Comparison of ENCODE assay signal across 27 mouse cellular contexts in genomic region chr1:170353335-170353734, GRCm38 (mm10). TPM values are rescaled to one million over a fixed set of nuclear protein-coding genes. Genes with fewer than 3 reads are reported as not detected.
A peak's percentile ranks its signal among the peaks of the same experiment; 100 is the strongest.
DNase-seq lines count a peak whose midpoint lies in the region; ATAC-seq lines count a peak whose summit lies in the region.
"Had no signal": no experiment of that assay in that cellular context is flagged by ENCODE, and none has a peak within 500 bp of the region (broad histone marks: within the 10 kb centered on the region; RNA-seq: fewer than 3 reads in every experiment).

No protein-coding gene starts in this region.

- no peaks in the 10 kb centered on the region for H3K9me3 ChIP-seq in midbrain, embryonic 14.5 days (ENCODE audit: control insufficient read depth, low read length)
- H3K9me3 ChIP-seq: forebrain, embryonic 10.5 days; forebrain, embryonic 13.5 days; heart, embryonic 10.5 days; heart, embryonic 13.5 days had no signal

- WGBS in midbrain, embryonic 14.5 days = 75% methylated on average over 3 of the region's 3 CpGs

- no peak overlapping the region for H3K27ac ChIP-seq in midbrain, embryonic 14.5 days (replicated peaks; ENCODE audit: low read depth, low read length)
- H3K27ac ChIP-seq: forebrain, embryonic 10.5 days; forebrain, embryonic 13.5 days; gastrocnemius, adult 2 months; heart, adult 2 months; heart, embryonic 10.5 days; heart, embryonic 13.5 days; hindbrain, embryonic 14.5 days; hindbrain, postnatal 0 days had no signal

- H3K9ac ChIP-seq in midbrain, embryonic 14.5 days (replicated peaks; ENCODE audit: low read length) = no peak overlapping the region
- H3K9ac ChIP-seq: forebrain, embryonic 13.5 days; heart, embryonic 13.5 days; hindbrain, embryonic 14.5 days had no signal

- H3K27me3 ChIP-seq in midbrain, embryonic 14.5 days (ENCODE audit: control insufficient read depth, insufficient read depth, low read length) = no peaks in the 10 kb centered on the region
- H3K27me3 ChIP-seq: forebrain, embryonic 13.5 days; heart, embryonic 13.5 days had no signal

- no peaks in the 10 kb centered on the region for H3K36me3 ChIP-seq in midbrain, embryonic 14.5 days (ENCODE audit: control insufficient read depth, insufficient read depth, low read length)
- H3K36me3 ChIP-seq: forebrain, embryonic 10.5 days; heart, embryonic 10.5 days; heart, embryonic 13.5 days had no signal

- no peak for ATAC-seq in midbrain, embryonic 14.5 days (ENCODE audit: low FRiP score, low TSS enrichment)
- ATAC-seq: forebrain, embryonic 13.5 days; forebrain, embryonic 16.5 days; hindbrain, postnatal 0 days; inflammation-experienced regulatory T-cells, adult 6 months; intestine, embryonic 16.5 days had no signal

- no peaks in the 10 kb centered on the region for H3K4me1 ChIP-seq in midbrain, embryonic 14.5 days (ENCODE audit: control insufficient read depth, insufficient read depth, low read length)
- H3K4me1 ChIP-seq: forebrain, embryonic 10.5 days; forebrain, embryonic 13.5 days had no signal

- no peak overlapping the region for H3K4me2 ChIP-seq in midbrain, embryonic 14.5 days (ENCODE audit: low read length)
- H3K4me2 ChIP-seq: forebrain, embryonic 13.5 days; heart, embryonic 13.5 days; hindbrain, embryonic 14.5 days had no signal

- H3K4me3 ChIP-seq in midbrain, embryonic 14.5 days (replicated peaks; ENCODE audit: low read depth, low read length) = no peak overlapping the region
- H3K4me3 ChIP-seq: forebrain, embryonic 10.5 days; forebrain, embryonic 13.5 days; gastrocnemius, adult 2 months; heart, adult 2 months; heart, embryonic 10.5 days; heart, embryonic 13.5 days had no signal

- peak; percentile 7 for DNase-seq in cerebellum, adult 8-10 months
- no peak for DNase-seq in cerebellum, adult 11-12 months
- peak; percentile 53 to 67 for DNase-seq in cerebellum, postnatal 14 days
- peak; percentile 13 to 29 for DNase-seq in cerebellum, postnatal 36 days
- DNase-seq in natural killer cell, adult 2 months (ENCODE audit: low spot score in 2 of 2) = peak; percentile 16 to 35
- no peak for DNase-seq in T-cell, adult 2 months (ENCODE audit: low spot score)
- no peak for DNase-seq in midbrain, embryonic 14.5 days
- DNase-seq: adrenal gland, postnatal 10 days; adrenal gland, postnatal 36 days; gastrocnemius, adult 2 months; gastrocnemius, postnatal 36 days; heart, adult 2 months; heart, postnatal 14 days; heart, postnatal 4 days; kidney, adult 18-20 months; kidney, adult 9 months had no signal

RNA-seq across cellular contexts. Expression of gene Spata46, which starts 44.7 kb away (rescaled TPM):
- polyA plus RNA-seq in midbrain, embryonic 14.5 days (2014; fragmentation: Nextera tagmentation; extraction: Ambion mirVana) = 0.89 and 0.96 TPM in 2 replicates
- polyA plus RNA-seq: cerebellum, adult 2 months; frontal cortex, adult 2 months; inflammation-experienced regulatory T-cells, adult 6 months had no signal

RNA-seq across cellular contexts. Expression of gene Gm7694, which starts 47.2 kb away (rescaled TPM):
- 1.7 and 2.1 TPM in 2 replicates for polyA plus RNA-seq in midbrain, embryonic 14.5 days (2014; fragmentation: Nextera tagmentation; extraction: Ambion mirVana)
- polyA plus RNA-seq: inflammation-experienced regulatory T-cells, adult 6 months had no signal

Comparison
In these comparisons a context has a peak if more than half of its experiments do, and no peak if none do; other contexts are left out.
1. DNase-seq: peak in cerebellum, adult 8-10 months (single experiment), cerebellum, postnatal 14 days (2 of 2), cerebellum, postnatal 36 days (2 of 2) and natural killer cell, adult 2 months (2 of 2); none in cerebellum, adult 11-12 months (single experiment), T-cell, adult 2 months (single experiment) and midbrain, embryonic 14.5 days (single experiment).